In the genomic region with DNA sequence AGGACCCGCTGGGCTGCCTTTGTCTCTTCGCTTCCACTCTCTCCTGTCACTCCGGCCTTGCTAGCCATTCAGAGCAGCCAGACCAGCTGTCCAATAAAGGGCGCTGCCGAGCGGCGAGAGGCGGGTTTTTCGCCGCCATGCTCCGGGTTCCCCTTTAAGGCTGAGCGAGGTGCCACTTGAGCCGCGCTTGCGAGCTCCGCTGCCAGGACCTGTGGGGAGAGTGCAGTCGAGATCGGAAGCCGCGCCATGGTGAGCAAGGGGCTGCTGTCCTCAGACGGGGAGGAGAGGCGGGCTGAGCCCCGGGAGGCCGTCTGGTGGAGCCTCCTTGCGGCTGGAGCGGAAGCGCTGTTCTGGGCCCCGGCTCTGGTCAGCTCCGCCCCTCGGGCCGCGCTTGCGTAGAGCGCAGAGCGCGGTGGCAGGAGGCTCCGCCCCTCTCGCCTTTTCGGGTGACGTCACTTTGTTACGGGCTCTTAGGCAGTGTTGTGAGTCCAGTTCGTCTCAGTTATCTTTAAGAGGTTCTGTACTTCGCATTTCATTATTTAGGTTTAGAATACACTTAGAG, we compare ENCODE assay signal across 1 mouse cellular context.
A peak's percentile ranks its signal among the peaks of the same experiment; 100 is the strongest.
TF ChIP-seq lines count a peak whose summit lies in the region.

A gene (plus strand): TSS at position 151 of the 562 bp plus-strand sequence.

TF ChIP-seq in CH12.LX, 34 proteins besides CTCF, POLR2A, EP300 and RAD21 (continued from another document):
- TF ChIP-seq ZMIZ1 (IDR thresholded peaks at IDR 0.05; ENCODE audit: low read depth, low read length) (peak; percentile 81), ETS1 (conservative IDR thresholded peaks at IDR 0.05; ENCODE audit: low read depth, low read length) (no peak), NELFE (IDR thresholded peaks at IDR 0.05; ENCODE audit: low read depth, low read length) (peak; percentile 94), USF2 (conservative IDR thresholded peaks at IDR 0.05; ENCODE audit: low read depth, low read length) (no peak), NRF1 (IDR thresholded peaks at IDR 0.05; ENCODE audit: low read depth, low read length) (peak; percentile 94), TBP (conservative IDR thresholded peaks at IDR 0.05; ENCODE audit: low read depth, low read length) (peak; percentile 62), TCF12 (IDR thresholded peaks at IDR 0.05; ENCODE audit: low read depth, low read length) (peak; percentile 79), ELF1 (IDR thresholded peaks at IDR 0.05; ENCODE audit: low read depth, low read length) (peak; percentile 82), ZC3H11A (IDR thresholded peaks at IDR 0.05; ENCODE audit: low read depth, low read length) (no peak), GABPA (IDR thresholded peaks at IDR 0.05; ENCODE audit: insufficient replicate concordance, low read depth, low read length) (no peak), USF1 (IDR thresholded peaks at IDR 0.05; ENCODE audit: low read depth, low read length) (no peak), MYC (IDR thresholded peaks at IDR 0.05; ENCODE audit: low read depth, low read length) (peak; percentile 23; the same call in 1 of the 2 replicates), MAFK (IDR thresholded peaks at IDR 0.05; ENCODE audit: insufficient replicate concordance, low read length) (no peak)
